Mouse (Mus musculus) small intestine, adult 2 months (tissue): ENCODE results near the gene Ckb.
A peak's percentile ranks its signal among the peaks of the same experiment; 100 is the strongest.

Experiments
- CTCF ChIP-seq: fragments of 200-500 bp; IDR thresholded peaks from 2 replicates; pipeline ENCODE4 v1.5.1; 2012; ENCODE audit warnings: low read depth, mild to moderate bottlenecking, control low read depth, inconsistent platforms, low read length, moderate library complexity, mixed read lengths; ENCODE audit not compliant: insufficient replicate concordance, insufficient read length; ENCODE audit errors: extremely low read depth
- POLR2A ChIP-seq: fragments of 200-500 bp; IDR thresholded peaks from 2 replicates; pipeline ENCODE4 v1.6.1; 2012; ENCODE audit warnings: low read depth, mild to moderate bottlenecking, control low read depth, inconsistent platforms, low read length, moderate library complexity

DNA sequence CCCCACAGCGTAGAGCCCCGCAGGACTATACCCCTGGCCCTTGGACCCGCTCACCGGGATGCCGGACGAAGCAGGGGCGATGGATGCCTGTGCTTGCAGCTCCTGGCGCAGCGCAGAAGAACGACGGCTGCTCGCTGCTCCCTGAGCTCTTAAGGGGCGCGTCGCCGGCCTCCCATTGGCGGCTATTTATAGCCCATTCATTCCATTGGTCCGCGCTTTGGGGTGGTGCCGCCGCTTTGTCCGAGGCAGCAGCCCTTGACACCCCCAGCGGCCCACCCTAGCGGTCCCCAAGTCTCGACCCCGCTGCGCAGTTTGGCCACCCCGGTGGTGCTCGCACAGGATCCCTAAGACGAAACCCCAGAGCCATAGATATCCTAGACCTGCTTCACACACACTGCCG lies at the start of gene Ckb:
- TF ChIP-seq CTCF (no peak), POLR2A (peak; percentile 93)
